Mouse (Mus musculus) olfactory bulb, adult 2 months (tissue): Measurements from ENCODE around the gene Fam43a.

Source experiments
- CTCF ChIP-seq: fragments of 200-500 bp; IDR thresholded peaks from 2 replicates; pipeline ENCODE4 v1.5.1; 2012; ENCODE audit warnings: low read depth, mild to moderate bottlenecking, low read length, moderate library complexity; ENCODE audit not compliant: insufficient read depth
- POLR2A ChIP-seq: fragments of 200-500 bp; IDR thresholded peaks from 2 replicates; pipeline ENCODE4 v1.6.1; 2012; ENCODE audit warnings: mild to moderate bottlenecking, low read depth, low read length, moderate library complexity; ENCODE audit not compliant: insufficient read depth

DNA sequence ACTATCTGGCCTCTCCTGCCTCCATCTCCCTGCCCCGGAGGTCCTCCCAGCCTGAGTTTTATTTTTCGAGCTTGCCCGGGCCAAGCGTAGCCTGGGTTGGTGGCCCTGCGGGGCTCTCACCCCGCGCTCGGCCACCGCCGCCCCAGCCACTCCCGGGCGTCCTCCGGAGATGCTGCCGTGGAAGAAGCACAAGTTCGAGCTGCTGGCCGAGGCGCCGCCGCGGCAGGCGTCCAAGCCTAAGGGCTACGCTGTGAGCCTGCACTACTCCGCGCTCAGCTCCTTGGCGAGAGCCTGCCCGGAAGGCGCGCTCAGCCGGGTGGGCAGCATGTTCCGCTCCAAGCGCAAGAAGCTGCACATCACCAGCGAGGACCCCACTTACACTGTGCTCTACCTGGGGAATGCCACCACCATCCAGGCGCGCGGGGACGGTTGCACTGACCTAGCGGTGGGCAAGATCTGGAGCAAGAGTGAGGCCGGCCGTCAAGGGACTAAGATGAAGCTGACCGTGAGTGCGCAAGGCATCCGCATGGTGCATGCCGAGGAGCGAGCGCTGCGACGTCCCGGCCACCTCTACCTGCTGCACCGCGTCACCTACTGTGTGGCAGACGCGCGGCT lies 1.0 kb downstream of the Fam43a start:
- TF ChIP-seq CTCF (no peak), POLR2A (no peak)
